8 mouse cellular contexts compared by ENCODE assay signal in the genomic region with DNA sequence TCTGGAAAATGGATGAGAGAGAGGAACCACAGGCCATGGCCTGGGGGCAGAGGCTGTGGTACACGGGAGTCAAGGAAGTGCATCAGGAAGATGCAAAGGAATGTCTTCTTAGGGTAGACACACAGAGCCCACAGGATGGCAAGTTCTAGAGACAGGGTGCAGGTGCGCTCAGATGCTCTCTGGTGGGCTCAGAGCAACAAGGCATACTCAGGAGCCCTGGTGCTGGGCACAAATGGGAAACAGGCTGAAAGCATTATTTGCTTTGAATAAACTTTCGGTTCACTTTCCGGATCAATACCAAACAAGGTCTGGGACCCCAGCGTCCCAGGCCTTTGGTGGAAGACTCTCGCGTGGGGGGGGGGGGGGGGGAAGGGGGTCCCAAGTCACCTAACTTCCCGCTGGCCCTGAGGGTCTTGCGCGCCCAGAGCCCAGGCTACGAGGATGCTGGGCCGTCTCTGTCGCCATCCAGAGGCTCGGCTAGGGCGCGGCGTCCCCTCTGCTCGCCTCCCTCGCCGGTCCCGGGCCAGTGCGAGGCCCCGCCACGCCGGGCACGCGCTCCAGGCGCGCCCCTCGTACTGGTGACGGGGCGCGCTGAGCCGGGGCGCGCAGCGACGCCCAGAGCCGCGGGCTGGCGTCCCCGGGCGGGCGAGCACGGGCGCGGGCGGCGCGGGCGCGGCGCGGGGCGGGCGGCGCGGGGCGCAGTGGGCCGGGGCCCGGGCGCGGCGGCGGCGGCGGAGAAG. TPM values are rescaled to one million over a fixed set of nuclear protein-coding genes. Genes with fewer than 3 reads are reported as not detected.
DNase-seq lines count a peak whose midpoint lies in the region; ATAC-seq and TF ChIP-seq lines count a peak whose summit lies in the region.

A gene (plus strand): TSS at position 701 of the 740 bp plus-strand sequence.

- H3K4me1 ChIP-seq in kidney, postnatal 0 days (replicated peaks; ENCODE audit: insufficient read depth, low read length): no peaks in the 10 kb centered on the region; the same call in 1 of the 2 replicates
- peaks cover 26% of the 10 kb centered on the region for H3K4me1 ChIP-seq in forebrain, embryonic 14.5 days (ENCODE audit: control insufficient read depth, insufficient read depth, low read length)
- H3K4me1 ChIP-seq in neural tube, embryonic 12.5 days: peaks cover 36% of the 10 kb centered on the region

- H3K27ac ChIP-seq in kidney, postnatal 0 days: no peak within 1 kb of the TSS
- peak within 1 kb of the TSS; percentile 77 for H3K27ac ChIP-seq in forebrain, embryonic 14.5 days (ENCODE audit: low read depth, low read length)
- H3K27ac ChIP-seq in left cerebral cortex, adult 2 months: peak within 1 kb of the TSS; percentile 87
- peak within 1 kb of the TSS; percentile 10; the same call in 1 of the 2 replicates for H3K27ac ChIP-seq in neural tube, embryonic 12.5 days

- no peaks in the 10 kb centered on the region for H3K9me3 ChIP-seq in kidney, postnatal 0 days (replicated peaks; ENCODE audit: low read length)
- H3K9me3 ChIP-seq in forebrain, embryonic 14.5 days (replicated peaks; ENCODE audit: control insufficient read depth, low read length): no peaks in the 10 kb centered on the region
- no peaks in the 10 kb centered on the region for H3K9me3 ChIP-seq in neural tube, embryonic 12.5 days

- DNase-seq in kidney, postnatal 0 days (ENCODE audit: low spot score): peak; percentile 53
- no peak for DNase-seq in kidney, postnatal 36 days
- DNase-seq in cerebellum, adult 11 months: peak; percentile 69
- DNase-seq in forebrain, embryonic 14.5 days (ENCODE audit: low spot score): peak; percentile 89
- peak; percentile 65 to 75 for DNase-seq in left cerebral cortex, adult 2 months (ENCODE audit: extremely low spot score in 1 of 2, low spot score in 2 of 2)
- DNase-seq in T-cell, adult 2 months (ENCODE audit: low spot score): no peak
- no peak for DNase-seq in natural killer cell, adult 2 months (ENCODE audit: low spot score in 2 of 2)

- H3K4me2 ChIP-seq in kidney, postnatal 0 days (ENCODE audit: low read length): peak within 1 kb of the TSS; percentile 83
- H3K4me2 ChIP-seq in forebrain, embryonic 14.5 days (ENCODE audit: low read length): peak within 1 kb of the TSS; percentile 78
- peak within 1 kb of the TSS; percentile 83 for H3K4me2 ChIP-seq in neural tube, embryonic 12.5 days (replicated peaks)

- ATAC-seq in kidney, postnatal 0 days (replicated peaks; ENCODE audit: low FRiP score, low read depth): peak; percentile 44; the same call in 1 of the 2 replicates
- ATAC-seq in forebrain, embryonic 14.5 days: peak; percentile 81
- ATAC-seq in neural tube, embryonic 12.5 days (ENCODE audit: low FRiP score, low read depth): peak; percentile 74

- peaks cover 52% of the 10 kb centered on the region for H3K27me3 ChIP-seq in kidney, postnatal 0 days (ENCODE audit: insufficient read depth, low read length)
- H3K27me3 ChIP-seq in forebrain, embryonic 14.5 days (replicated peaks; ENCODE audit: control insufficient read depth, insufficient read depth, low read length): 0 out of 2 replicates have a peak, but pooled peaks cover 3% of the 10 kb centered on the region
- peaks cover 24% of the 10 kb centered on the region for H3K27me3 ChIP-seq in neural tube, embryonic 12.5 days (replicated peaks)

- peak; percentile 36; the same call in 1 of the 2 replicates for TF ChIP-seq CTCF in kidney, postnatal 0 days (IDR thresholded peaks at IDR 0.05; ENCODE audit: low read depth)
- peak; percentile 42 for TF ChIP-seq CTCF in left cerebral cortex, adult 2 months (IDR thresholded peaks at IDR 0.05)

- peak within 1 kb of the TSS; percentile 51 for H3K9ac ChIP-seq in kidney, postnatal 0 days (ENCODE audit: low read depth, low read length)
- peak within 1 kb of the TSS; percentile 95 for H3K9ac ChIP-seq in forebrain, embryonic 14.5 days (ENCODE audit: low read length)
- H3K9ac ChIP-seq in neural tube, embryonic 12.5 days: peak within 1 kb of the TSS; percentile 90

- H3K4me3 ChIP-seq in kidney, postnatal 0 days (replicated peaks; ENCODE audit: low read depth, low read length): peak within 1 kb of the TSS; percentile 41
- peak within 1 kb of the TSS; percentile 77 for H3K4me3 ChIP-seq in forebrain, embryonic 14.5 days (ENCODE audit: low read depth, low read length)
- H3K4me3 ChIP-seq in left cerebral cortex, adult 2 months: peak within 1 kb of the TSS; percentile 78
- peak within 1 kb of the TSS; percentile 68 for H3K4me3 ChIP-seq in neural tube, embryonic 12.5 days

- H3K36me3 ChIP-seq in kidney, postnatal 0 days (ENCODE audit: insufficient read depth, low read length): no peaks in the 10 kb centered on the region
- no peaks in the 10 kb centered on the region for H3K36me3 ChIP-seq in forebrain, embryonic 14.5 days (ENCODE audit: control insufficient read depth, insufficient read depth, low read length)
- H3K36me3 ChIP-seq in neural tube, embryonic 12.5 days: no peaks in the 10 kb centered on the region

- intact Hi-C loops in left cerebral cortex, adult 2 months (cut with DNase I): loop anchor here (2.0 to 10.0 kb wide), 5 partner anchors 81 to 1306 kb away; no protein-coding TSS in a partner anchor

- 2% methylated on average over 56 of the region's 67 CpGs for WGBS in kidney, postnatal 0 days
- under 1% methylated on average over 30 of the region's 67 CpGs for WGBS in forebrain, embryonic 14.5 days
- WGBS in neural tube, embryonic 12.5 days: 2% methylated on average over 30 of the region's 67 CpGs

RNA-seq across cellular contexts. Expression of the gene that starts here (rescaled TPM):
- 5.4 and 5.9 TPM in 2 replicates for polyA plus RNA-seq in kidney, postnatal 0 days (2015; fragmentation: Nextera tagmentation; extraction: Ambion mirVana)
- 15.8 and 16.0 TPM in 2 replicates for polyA plus RNA-seq in forebrain, embryonic 14.5 days (2014; fragmentation: Nextera tagmentation; extraction: Ambion mirVana)
- 100 to 1,000 TPM; 112 to 119 TPM for total RNA-seq in left cerebral cortex, adult 2 months (2021)
- 13.6 and 14.7 TPM in 2 replicates for polyA plus RNA-seq in neural tube, embryonic 12.5 days (2016; fragmentation: Nextera tagmentation; extraction: Ambion mirVana)

Comparison
In these comparisons a context has a peak if more than half of its experiments do, and no peak if none do; other contexts are left out.
1. DNase-seq: peak in kidney, postnatal 0 days (single experiment), cerebellum, adult 11 months (single experiment), forebrain, embryonic 14.5 days (single experiment) and left cerebral cortex, adult 2 months (2 of 2); none in kidney, postnatal 36 days (0 of 2), T-cell, adult 2 months (single experiment) and natural killer cell, adult 2 months (0 of 2).
2. Peak in every context shown above with its lines, with median percentiles within 50 percentile points of each other: ATAC-seq, H3K4me2 ChIP-seq, H3K4me3 ChIP-seq and H3K9ac ChIP-seq.